Mouse (Mus musculus) hindbrain, postnatal 0 days (tissue): Measurements from ENCODE around the gene Nlrp6. TPM values are rescaled to one million over a fixed set of nuclear protein-coding genes. Genes with fewer than 3 reads are reported as not detected.

Experiments used
- ATAC-seq: fragments of 200-750 bp; cut with Nextera tagmentation; 2 replicates; pipeline ENCODE4 v1.8.0; 2017; ENCODE audit warnings: mild to moderate bottlenecking, moderate TSS enrichment, moderate library complexity
- DNase-seq: peaks from one replicate; pipeline ENCODE4 v3.0.0-alpha.2; 2015; ENCODE audit warnings: low spot score
- H3K27ac ChIP-seq: fragments of 300-500 bp; sonication (generic); 2 replicates; pipeline ENCODE4 v1.5.1; 2014; ENCODE audit warnings: mild to moderate bottlenecking
- H3K27me3 ChIP-seq: fragments of 300-500 bp; sonication (generic); 2 replicates; pipeline ENCODE4 v1.6.1; 2014; ENCODE audit warnings: low read length, mixed read lengths; ENCODE audit not compliant: insufficient read depth
- H3K36me3 ChIP-seq: fragments of 300-500 bp; sonication (generic); 2 replicates; pipeline ENCODE4 v1.6.1; 2014; ENCODE audit warnings: low read length, mixed read lengths; ENCODE audit not compliant: insufficient read depth
- H3K4me1 ChIP-seq: fragments of 300-500 bp; sonication (generic); 2 replicates; pipeline ENCODE4 v1.6.1; 2014; ENCODE audit warnings: antibody characterized with exemption, low read length, mixed read lengths; ENCODE audit not compliant: insufficient read depth
- H3K4me2 ChIP-seq: fragments of 300-500 bp; sonication (generic); 2 replicates; pipeline ENCODE4 v1.6.1; 2014; ENCODE audit warnings: low read depth, mild to moderate bottlenecking, low read length, moderate library complexity, mixed read lengths
- H3K4me3 ChIP-seq: fragments of 300-500 bp; sonication (generic); 2 replicates; pipeline ENCODE4 v1.5.1; 2014; ENCODE audit warnings: low read length
- H3K9ac ChIP-seq: fragments of 300-500 bp; sonication (generic); replicated peaks from 2 replicates; pipeline ENCODE4 v1.6.1; 2014; ENCODE audit warnings: mild to moderate bottlenecking, low read length, moderate library complexity, mixed read lengths
- H3K9me3 ChIP-seq: fragments of 300-500 bp; sonication (generic); 2 replicates; pipeline ENCODE4 v1.6.1; 2016; ENCODE audit warnings: low read length, mixed read lengths
- CTCF ChIP-seq: IDR thresholded peaks from 2 replicates; pipeline ENCODE4 v1.5.1; 2016; ENCODE audit warnings: antibody characterized with exemption, control low read depth, low read depth
- WGBS: fragments of 180-500 bp; shearing (Covaris S2); extraction: QIAGEN DNeasy Blood & Tissue Kit; methylation state at CpG from one replicate; pipeline ENCODE4 v1.1.7; 2014; 5-methylcytosine and 5-hydroxymethylcytosine counted together
- polyA plus RNA-seq: library from polyadenylated mRNA; unstranded; fragments of >200 nt; fragmentation: Nextera tagmentation; extraction: Ambion mirVana; gene quantifications from 2 replicates; pipeline ENCODE4 v1.2.1, GENCODE M21; 2015
- total RNA-seq: library from RNA; depleted of rRNA; stranded (reverse); fragments of >200 nt; gene quantifications from 2 replicates; pipeline ENCODE4 v1.2.3, GENCODE M21; 2014

The Nlrp6 gene
- total and polyA plus RNA-seq, 2 experiments from 2014 or later: 0.61 to 1.1 TPM

- Histone ChIP-seq H3K27me3 (peaks cover 49% of the 10 kb centered on the region), H3K4me3 (peak overlapping the region; percentile 47), H3K4me1 (peaks cover 13% of the 10 kb centered on the region), H3K9ac (peak overlapping the region; percentile 44; the same call in 1 of the 2 replicates), H3K27ac (no peak overlapping the region), H3K36me3 (no peaks in the 10 kb centered on the region), H3K9me3 (no peaks in the 10 kb centered on the region), H3K4me2 (peak overlapping the region; percentile 96)
- ATAC-seq (peak; percentile 72; the same call in 1 of the 2 replicates), DNase-seq (peak; percentile 63)
- WGBS: under 1% methylated on average over 49 of the region's 49 CpGs
- TF ChIP-seq CTCF: peak; percentile 29
These were observed 1.8 kb downstream of the Nlrp6 start for GRCm38 (mm10) chr7:140922398-140923069.

DNA sequence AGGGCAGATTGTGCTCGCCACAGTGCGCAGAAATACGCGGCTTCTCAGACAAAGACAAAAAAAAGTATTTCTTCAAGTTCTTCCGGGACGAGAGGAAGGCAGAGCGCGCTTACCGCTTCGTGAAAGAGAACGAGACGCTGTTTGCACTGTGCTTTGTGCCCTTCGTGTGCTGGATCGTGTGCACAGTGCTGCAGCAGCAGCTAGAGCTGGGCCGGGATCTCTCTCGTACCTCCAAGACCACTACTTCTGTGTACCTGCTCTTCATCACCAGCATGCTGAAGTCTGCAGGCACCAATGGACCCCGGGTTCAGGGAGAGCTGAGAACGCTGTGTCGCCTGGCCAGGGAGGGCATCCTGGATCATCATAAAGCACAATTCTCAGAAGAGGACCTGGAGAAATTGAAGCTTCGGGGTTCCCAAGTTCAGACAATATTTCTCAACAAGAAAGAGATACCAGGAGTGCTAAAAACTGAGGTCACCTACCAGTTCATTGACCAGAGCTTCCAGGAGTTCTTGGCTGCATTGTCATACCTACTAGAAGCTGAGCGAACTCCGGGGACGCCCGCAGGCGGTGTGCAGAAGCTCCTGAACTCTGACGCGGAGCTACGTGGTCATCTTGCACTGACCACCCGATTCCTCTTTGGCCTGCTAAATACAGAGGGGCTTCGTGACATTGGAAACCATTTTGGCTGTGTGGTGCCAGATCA lies 2.5 kb downstream of the Nlrp6 start:
- Histone ChIP-seq H3K27me3 (peaks cover 46% of the 10 kb centered on the region), H3K4me3 (peak overlapping the region; percentile 47), H3K4me2 (peak overlapping the region; percentile 96), H3K36me3 (no peaks in the 10 kb centered on the region), H3K4me1 (peaks cover 13% of the 10 kb centered on the region), H3K27ac (no peak overlapping the region), H3K9ac (peak overlapping the region; percentile 44; the same call in 1 of the 2 replicates), H3K9me3 (no peaks in the 10 kb centered on the region)
- peak; percentile 23 for DNase-seq
- no peak for TF ChIP-seq CTCF
- no peak for ATAC-seq
- WGBS: 20% methylated on average over 30 of the region's 30 CpGs

GRCm38 (mm10) chr7:140927181-140927580 lies 6.5 kb downstream of the Nlrp6 start:
- 86% methylated on average over 6 of the region's 6 CpGs for WGBS
- TF ChIP-seq CTCF: no peak

DNA sequence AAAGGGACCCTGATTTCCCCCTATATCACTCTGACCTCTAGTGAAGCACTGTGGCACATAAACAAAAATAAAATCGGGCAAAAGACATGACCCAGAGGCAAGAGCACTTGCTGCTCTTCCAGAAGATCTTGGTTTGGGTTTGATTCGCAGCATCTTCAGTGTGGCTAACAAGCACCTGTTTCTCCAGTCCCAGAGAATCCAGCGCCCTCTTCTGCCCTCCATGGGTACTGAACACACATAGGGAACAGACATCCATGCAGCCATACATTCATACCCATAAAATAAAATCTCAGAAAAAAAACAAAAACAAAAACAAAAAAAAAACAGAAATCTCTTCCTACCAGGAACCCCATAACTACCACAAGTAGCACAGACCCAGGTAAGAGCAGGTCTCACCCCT lies 17.7 kb downstream of the Nlrp6 start:
- H3K4me3 ChIP-seq: no peak overlapping the region
- H3K27me3 ChIP-seq: no peaks in the 10 kb centered on the region
- H3K9me3 ChIP-seq: no peaks in the 10 kb centered on the region
- 36% methylated on average over 3 of the region's 3 CpGs for WGBS
- no peak overlapping the region for H3K9ac ChIP-seq
- 0 out of 2 replicates have a peak, but pooled peaks cover 5% of the 10 kb centered on the region for H3K4me1 ChIP-seq
- DNase-seq (no peak), ATAC-seq (no peak)
- H3K4me2 ChIP-seq: no peak overlapping the region
- H3K36me3 ChIP-seq: no peaks in the 10 kb centered on the region
- peak; percentile 31; the same call in 1 of the 2 replicates for TF ChIP-seq CTCF
- no peak overlapping the region for H3K27ac ChIP-seq

More at GRCm38 (mm10) chr7:140927181-140927580, 6.5 kb downstream of the Nlrp6 start:
- Histone ChIP-seq H3K36me3 (no peaks in the 10 kb centered on the region), H3K4me2 (no peak overlapping the region), H3K27ac (no peak overlapping the region), H3K9ac (no peak overlapping the region), H3K27me3 (peaks cover 25% of the 10 kb centered on the region), H3K4me3 (no peak overlapping the region), H3K4me1 (peaks cover 10% of the 10 kb centered on the region), H3K9me3 (no peaks in the 10 kb centered on the region)
- ATAC-seq (no peak), DNase-seq (no peak)

DNA sequence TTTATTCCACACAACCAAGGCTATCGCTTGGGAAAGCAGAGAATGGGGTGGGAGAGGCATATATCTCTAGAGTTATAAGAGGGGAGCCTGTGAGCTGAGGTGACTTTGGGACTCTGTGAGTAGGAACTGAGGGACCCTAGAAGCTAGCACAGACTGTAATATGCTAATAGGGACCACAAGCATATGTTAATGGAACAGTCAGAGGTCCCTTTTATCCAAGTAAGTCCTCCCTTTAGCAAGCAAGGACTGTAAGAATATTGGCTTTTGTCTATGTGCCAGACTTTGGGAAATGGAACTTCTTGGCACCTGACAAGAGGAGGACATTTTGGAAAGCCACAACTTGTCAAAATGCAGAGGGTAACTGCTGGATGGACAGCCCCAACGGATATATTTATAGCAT lies 18.2 kb downstream of the Nlrp6 start:
- Histone ChIP-seq H3K4me3 (no peak overlapping the region), H3K9me3 (no peaks in the 10 kb centered on the region), H3K36me3 (no peaks in the 10 kb centered on the region), H3K27ac (no peak overlapping the region), H3K4me1 (0 out of 2 replicates have a peak, but pooled peaks cover 5% of the 10 kb centered on the region), H3K9ac (no peak overlapping the region), H3K4me2 (no peak overlapping the region), H3K27me3 (no peaks in the 10 kb centered on the region)
- DNase-seq (no peak), ATAC-seq (no peak)
- no peak for TF ChIP-seq CTCF
- 27% methylated on average over 2 of the region's 2 CpGs for WGBS

GRCm38 (mm10) chr7:140939669-140940171 lies 19.0 kb downstream of the Nlrp6 start:
- no peaks in the 10 kb centered on the region for H3K36me3 ChIP-seq
- H3K4me1 ChIP-seq: 0 out of 2 replicates have a peak, but pooled peaks cover 5% of the 10 kb centered on the region
- no peaks in the 10 kb centered on the region for H3K27me3 ChIP-seq
- DNase-seq (peak; percentile 28), ATAC-seq (no peak)
- no peak for TF ChIP-seq CTCF
- no peak overlapping the region for H3K4me3 ChIP-seq
- WGBS: 13% methylated on average over 8 of the region's 8 CpGs
- H3K9ac ChIP-seq: 0 out of 2 replicates have a peak overlapping the region, but pooled peaks have one; percentile 1
- no peak overlapping the region for H3K4me2 ChIP-seq
- H3K9me3 ChIP-seq: no peaks in the 10 kb centered on the region
- no peak overlapping the region for H3K27ac ChIP-seq
